Mouse (Mus musculus) liver, embryonic 11.5 days (tissue): Measurements from ENCODE around the gene Tmprss9. TPM values are rescaled to one million over a fixed set of nuclear protein-coding genes. Genes with fewer than 3 reads are reported as not detected.

Experiments
- ATAC-seq: fragments of 200-750 bp; cut with Nextera tagmentation; replicated peaks from 2 replicates; pipeline ENCODE4 v1.8.0; 2017; ENCODE audit warnings: moderate number of reproducible peaks, mild to moderate bottlenecking, moderate TSS enrichment, moderate library complexity; ENCODE audit not compliant: low FRiP score
- DNase-seq: peaks from one replicate; pipeline ENCODE4 v3.0.0-alpha.2; 2017; ENCODE audit warnings: low spot score
- H3K27ac ChIP-seq: fragments of 300-500 bp; sonication (generic); 2 replicates; pipeline ENCODE4 v1.5.1; 2014; ENCODE audit warnings: mild to moderate bottlenecking, low read depth, low read length, control low read depth
- H3K27me3 ChIP-seq: fragments of 300-500 bp; sonication (generic); replicated peaks from 2 replicates; pipeline ENCODE4 v1.6.1; 2014; ENCODE audit warnings: low read length, mixed read lengths; ENCODE audit not compliant: control insufficient read depth, insufficient read depth
- H3K36me3 ChIP-seq: fragments of 300-500 bp; sonication (generic); 2 replicates; pipeline ENCODE4 v1.6.1; 2014; ENCODE audit warnings: mild to moderate bottlenecking, low read length, moderate library complexity, mixed read lengths; ENCODE audit not compliant: control insufficient read depth, insufficient read depth
- H3K4me1 ChIP-seq: fragments of 300-500 bp; sonication (generic); replicated peaks from 2 replicates; pipeline ENCODE4 v1.6.1; 2014; ENCODE audit warnings: low read length, mixed read lengths; ENCODE audit not compliant: control insufficient read depth, insufficient read depth
- H3K4me2 ChIP-seq: fragments of 300-500 bp; sonication (generic); 2 replicates; pipeline ENCODE4 v1.6.1; 2014; ENCODE audit warnings: mild to moderate bottlenecking, control low read depth, moderate library complexity
- H3K4me3 ChIP-seq: fragments of 300-500 bp; sonication (generic); 2 replicates; pipeline ENCODE4 v1.5.1; 2014; ENCODE audit warnings: low read depth, low read length, control low read depth
- H3K9ac ChIP-seq: fragments of 300-500 bp; sonication (generic); 2 replicates; pipeline ENCODE4 v1.6.1; 2014; ENCODE audit warnings: low read depth, low read length, control low read depth
- H3K9me3 ChIP-seq: fragments of 300-500 bp; sonication (generic); 2 replicates; pipeline ENCODE4 v1.6.1; 2016; ENCODE audit warnings: low read length, inconsistent platforms, mixed read lengths; ENCODE audit not compliant: control insufficient read depth
- WGBS: fragments of 180-500 bp; shearing (Covaris S2); extraction: QIAGEN DNeasy Blood & Tissue Kit; methylation state at CpG from one replicate; pipeline ENCODE4 v1.1.7; 2014; 5-methylcytosine and 5-hydroxymethylcytosine counted together
- polyA plus RNA-seq: library from polyadenylated mRNA; unstranded; fragments of >200 nt; fragmentation: Nextera tagmentation; extraction: Ambion mirVana; gene quantifications from 2 replicates; pipeline ENCODE4 v1.2.1, GENCODE M21; 2014

The Tmprss9 gene
- polyA plus RNA-seq, 1 experiment from 2014 or later: not detected

GRCm38 (mm10) chr10:80900318-80901247 lies 28.9 kb downstream of the Tmprss9 start, which contains the start of gene Timm13:
Gene Timm13, minus strand, starts transcription at chr10:80900969.
- DNase-seq (peak; percentile 98), ATAC-seq (peak; percentile 92)
- Histone ChIP-seq H3K36me3 (peaks cover 32% of the 10 kb centered on the region), H3K27ac (peak within 1 kb of the TSS; percentile 78), H3K4me1 (peaks cover 28% of the 10 kb centered on the region), H3K4me2 (peak within 1 kb of the TSS; percentile 99), H3K9ac (peak within 1 kb of the TSS; percentile 84), H3K4me3 (peak within 1 kb of the TSS; percentile 86), H3K9me3 (no peaks in the 10 kb centered on the region), H3K27me3 (no peaks in the 10 kb centered on the region)
- WGBS: under 1% methylated on average over 72 of the region's 72 CpGs

GRCm38 (mm10) chr10:80901409-80902272 lies 30.0 kb downstream of the Tmprss9 start:
- no peak for DNase-seq
- ATAC-seq: no peak
- peak overlapping the region; percentile 86; the same call in 1 of the 2 replicates for H3K4me3 ChIP-seq
- H3K27ac ChIP-seq: no peak overlapping the region
- peaks cover 38% of the 10 kb centered on the region for H3K36me3 ChIP-seq
- H3K4me2 ChIP-seq: peak overlapping the region; percentile 51
- H3K9ac ChIP-seq: peak overlapping the region; percentile 39; the same call in 1 of the 2 replicates
- H3K27me3 ChIP-seq: no peaks in the 10 kb centered on the region
- 90% methylated on average over 19 of the region's 19 CpGs for WGBS
- H3K4me1 ChIP-seq: peaks cover 28% of the 10 kb centered on the region
- H3K9me3 ChIP-seq: no peaks in the 10 kb centered on the region

GRCm38 (mm10) chr10:80902273-80902940 lies 30.8 kb downstream of the Tmprss9 start:
- no peaks in the 10 kb centered on the region for H3K9me3 ChIP-seq
- H3K27ac ChIP-seq: no peak overlapping the region
- H3K4me3 ChIP-seq: no peak overlapping the region
- no peaks in the 10 kb centered on the region for H3K27me3 ChIP-seq
- no peak overlapping the region for H3K9ac ChIP-seq
- WGBS: 94% methylated on average over 9 of the region's 9 CpGs
- DNase-seq: no peak
- no peak for ATAC-seq
- peaks cover 28% of the 10 kb centered on the region for H3K4me1 ChIP-seq
- H3K36me3 ChIP-seq: peaks cover 41% of the 10 kb centered on the region
- no peak overlapping the region for H3K4me2 ChIP-seq

- Histone ChIP-seq H3K9me3 (no peaks in the 10 kb centered on the region), H3K4me2 (no peak overlapping the region), H3K4me1 (peaks cover 20% of the 10 kb centered on the region), H3K27ac (no peak overlapping the region), H3K27me3 (no peaks in the 10 kb centered on the region), H3K9ac (no peak overlapping the region), H3K4me3 (no peak overlapping the region), H3K36me3 (peaks cover 44% of the 10 kb centered on the region)
- 86% methylated on average over 10 of the region's 10 CpGs for WGBS
- DNase-seq (no peak), ATAC-seq (no peak)
Observed at GRCm38 (mm10) chr10:80903282-80903681, 31.6 kb downstream of the Tmprss9 start.

- H3K27me3 ChIP-seq: no peaks in the 10 kb centered on the region
- H3K4me2 ChIP-seq: no peak overlapping the region
- H3K4me3 ChIP-seq: no peak overlapping the region
- H3K4me1 ChIP-seq: peaks cover 12% of the 10 kb centered on the region
- H3K9me3 ChIP-seq: no peaks in the 10 kb centered on the region
- no peak for DNase-seq
- H3K36me3 ChIP-seq: peaks cover 40% of the 10 kb centered on the region
- no peak for ATAC-seq
- WGBS: 91% methylated on average over 28 of the region's 28 CpGs
- no peak overlapping the region for H3K27ac ChIP-seq
- H3K9ac ChIP-seq: no peak overlapping the region
Observed at GRCm38 (mm10) chr10:80904004-80904693, 32.5 kb downstream of the Tmprss9 start.

- Histone ChIP-seq H3K9ac (no peak overlapping the region), H3K4me1 (peaks cover 7% of the 10 kb centered on the region), H3K27me3 (no peaks in the 10 kb centered on the region), H3K4me2 (no peak overlapping the region), H3K9me3 (no peaks in the 10 kb centered on the region), H3K27ac (no peak overlapping the region), H3K4me3 (no peak overlapping the region), H3K36me3 (peaks cover 44% of the 10 kb centered on the region)
- DNase-seq: no peak
- no peak for ATAC-seq
- WGBS: 93% methylated on average over 11 of the region's 11 CpGs
Observed at GRCm38 (mm10) chr10:80904709-80905108, 33.1 kb downstream of the Tmprss9 start.

GRCm38 (mm10) chr10:80909375-80910162 lies 37.9 kb downstream of the Tmprss9 start:
- peaks cover 35% of the 10 kb centered on the region for H3K36me3 ChIP-seq
- H3K4me3 ChIP-seq: no peak overlapping the region
- no peak for DNase-seq
- no peak overlapping the region for H3K9ac ChIP-seq
- H3K9me3 ChIP-seq: no peaks in the 10 kb centered on the region
- peaks cover 6% of the 10 kb centered on the region for H3K4me1 ChIP-seq
- no peak overlapping the region for H3K27ac ChIP-seq
- H3K27me3 ChIP-seq: no peaks in the 10 kb centered on the region
- WGBS: 93% methylated on average over 22 of the region's 22 CpGs
- H3K4me2 ChIP-seq: no peak overlapping the region
- ATAC-seq: no peak
